Mouse (Mus musculus): ENCODE data around the gene Chrdl2. TPM values are rescaled to one million over a fixed set of nuclear protein-coding genes. Genes with fewer than 3 reads are reported as not detected.
"Not testable (repeated sequence)": the region's sequence is repeated elsewhere in the genome, so short reads cannot be mapped to it uniquely, and the experiment has no call there.

The Chrdl2 gene
- polyA plus RNA-seq, 1 experiment from 2014 or later = 3.6 TPM

DNA sequence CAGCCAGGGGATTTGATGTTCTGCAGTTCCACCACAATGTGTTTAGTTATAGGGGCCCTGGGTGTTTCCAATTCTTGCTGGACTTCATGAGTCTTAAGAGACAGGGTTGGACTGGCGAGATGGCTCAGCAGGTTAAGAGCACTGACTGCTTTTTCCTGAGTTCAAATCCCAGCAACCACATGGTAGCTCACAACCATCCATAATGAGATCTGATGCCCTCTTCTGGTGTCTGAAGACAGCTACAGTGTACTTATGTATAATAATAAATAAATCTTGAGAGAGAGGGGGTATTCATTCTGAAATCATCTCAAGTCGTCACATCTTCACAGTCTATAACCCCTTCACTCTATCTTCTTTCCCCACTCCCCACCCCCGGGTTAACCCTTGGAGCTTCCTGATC lies 33.1 kb upstream of the Chrdl2 start:
- not testable (repeated sequence) for H3K4me3 ChIP-seq (replicated peaks); H3K36me3 ChIP-seq; H3K9me3 ChIP-seq; H3K27ac ChIP-seq; H3K4me2 ChIP-seq; H3K9ac ChIP-seq (replicated peaks); ATAC-seq (ENCODE audit: insufficient number of reproducible peaks, insufficient read depth, low FRiP score, low TSS enrichment, low read depth); H3K27me3 ChIP-seq
- WGBS = 83% methylated on average over 3 of the region's 3 CpGs
- peaks cover 51% of the 10 kb centered on the region for H3K4me1 ChIP-seq (replicated peaks)

- WGBS = 84% methylated on average over 10 of the region's 10 CpGs
- no peak overlapping the region for H3K4me2 ChIP-seq
Measured at GRCm38 (mm10) chr7:99974208-99974970, 31.6 kb upstream of the Chrdl2 start.

GRCm38 (mm10) chr7:99975819-99976575 lies 30.0 kb upstream of the Chrdl2 start:
- Histone ChIP-seq H3K4me2 (no peak overlapping the region), H3K9me3 (0 out of 2 replicates have a peak, but pooled peaks cover 3% of the 10 kb centered on the region), H3K9ac (replicated peaks) (no peak overlapping the region), H3K4me1 (replicated peaks) (peaks cover 45% of the 10 kb centered on the region), H3K27ac (no peak overlapping the region), H3K36me3 (no peaks in the 10 kb centered on the region), H3K27me3 (no peaks in the 10 kb centered on the region), H3K4me3 (replicated peaks) (no peak overlapping the region)
- 91% methylated on average over 5 of the region's 5 CpGs for WGBS
- ATAC-seq (ENCODE audit: insufficient number of reproducible peaks, insufficient read depth, low FRiP score, low TSS enrichment, low read depth) = no peak

More at GRCm38 (mm10) chr7:99974208-99974970, 31.6 kb upstream of the Chrdl2 start:
- Histone ChIP-seq H3K4me3 (replicated peaks) (no peak overlapping the region), H3K36me3 (no peaks in the 10 kb centered on the region), H3K27ac (no peak overlapping the region), H3K9me3 (0 out of 2 replicates have a peak, but pooled peaks cover 3% of the 10 kb centered on the region), H3K4me1 (replicated peaks) (peaks cover 55% of the 10 kb centered on the region), H3K9ac (replicated peaks) (no peak overlapping the region), H3K27me3 (no peaks in the 10 kb centered on the region)
- no peak for ATAC-seq (ENCODE audit: insufficient number of reproducible peaks, insufficient read depth, low FRiP score, low TSS enrichment, low read depth)

GRCm38 (mm10) chr7:99978041-99978440 lies 27.9 kb upstream of the Chrdl2 start:
- Histone ChIP-seq H3K4me2 (no peak overlapping the region; the same call in 1 of the 2 replicates), H3K4me1 (replicated peaks) (peaks cover 34% of the 10 kb centered on the region), H3K36me3 (no peaks in the 10 kb centered on the region), H3K4me3 (replicated peaks) (no peak overlapping the region), H3K27me3 (no peaks in the 10 kb centered on the region), H3K27ac (no peak overlapping the region), H3K9ac (replicated peaks) (no peak overlapping the region), H3K9me3 (0 out of 2 replicates have a peak, but pooled peaks cover 9% of the 10 kb centered on the region)
- ATAC-seq (ENCODE audit: insufficient number of reproducible peaks, insufficient read depth, low FRiP score, low TSS enrichment, low read depth) = no peak
- WGBS = 91% methylated on average over 2 of the region's 2 CpGs

DNA sequence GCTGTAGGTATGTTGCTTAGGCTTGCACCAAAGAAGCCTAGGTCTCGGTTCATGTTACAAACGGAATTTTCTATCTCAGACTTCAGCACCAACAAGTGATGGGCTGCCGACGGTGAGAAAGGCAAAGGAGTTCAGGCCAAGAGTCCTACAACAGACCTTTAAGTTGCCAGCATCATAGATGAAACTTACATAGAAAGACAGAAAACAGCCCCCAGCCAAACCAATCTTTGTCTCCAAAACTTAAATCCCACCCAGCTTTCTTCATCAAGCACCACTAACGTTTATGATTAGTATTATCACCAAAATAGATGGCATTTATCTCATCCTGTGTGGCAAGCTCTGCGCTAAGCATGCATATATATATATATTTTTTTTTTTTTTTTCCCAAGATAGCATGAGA lies 26.9 kb upstream of the Chrdl2 start:
- no peak for ATAC-seq (ENCODE audit: insufficient number of reproducible peaks, insufficient read depth, low FRiP score, low TSS enrichment, low read depth)
- peak overlapping the region; percentile 93 for H3K4me3 ChIP-seq (replicated peaks)
- H3K4me2 ChIP-seq = peak overlapping the region; percentile 68
- peaks cover 28% of the 10 kb centered on the region for H3K4me1 ChIP-seq (replicated peaks)
- H3K9me3 ChIP-seq = 0 out of 2 replicates have a peak, but pooled peaks cover 9% of the 10 kb centered on the region
- H3K27me3 ChIP-seq = no peaks in the 10 kb centered on the region
- peak overlapping the region; percentile 99 for H3K9ac ChIP-seq (replicated peaks)
- H3K36me3 ChIP-seq = no peaks in the 10 kb centered on the region
- peak overlapping the region; percentile 96; the same call in 1 of the 2 replicates for H3K27ac ChIP-seq
- 10% methylated on average over 6 of the region's 6 CpGs for WGBS

DNA sequence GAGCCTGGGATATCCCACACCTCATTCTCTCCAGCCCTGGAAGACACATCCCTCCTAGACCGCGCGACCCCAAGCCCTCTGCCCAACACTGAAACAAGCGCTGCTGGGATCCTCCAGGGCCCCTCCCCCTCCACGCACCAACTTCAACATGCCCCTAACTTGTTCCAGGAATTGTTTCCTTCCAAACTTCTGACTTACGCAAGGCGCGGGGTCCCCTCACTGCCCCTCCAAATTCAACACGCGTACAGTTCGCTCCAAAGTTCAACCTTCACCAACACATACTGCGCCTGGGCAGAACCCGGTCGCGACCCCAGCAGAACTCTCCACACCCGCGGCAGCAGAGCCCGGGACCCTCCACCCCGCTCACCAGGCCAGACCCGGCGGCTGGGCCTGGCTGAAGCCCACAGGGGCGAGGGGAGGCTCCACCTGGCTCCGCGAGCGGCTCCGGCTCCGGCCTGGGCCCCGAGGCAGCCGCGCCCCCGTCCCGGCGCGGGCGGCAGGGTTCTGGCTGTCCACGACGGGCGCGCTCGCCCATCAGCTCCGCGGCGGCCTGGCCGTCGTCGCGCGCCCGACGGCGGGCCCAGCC lies 26.3 kb upstream of the Chrdl2 start:
- H3K4me3 ChIP-seq (replicated peaks) = peak overlapping the region; percentile 93
- peak overlapping the region; percentile 96 for H3K27ac ChIP-seq
- no peaks in the 10 kb centered on the region for H3K27me3 ChIP-seq
- ATAC-seq (ENCODE audit: insufficient number of reproducible peaks, insufficient read depth, low FRiP score, low TSS enrichment, low read depth) = peak; percentile 71
- H3K36me3 ChIP-seq = no peaks in the 10 kb centered on the region
- under 1% methylated on average over 47 of the region's 51 CpGs for WGBS
- H3K4me1 ChIP-seq (replicated peaks) = peaks cover 24% of the 10 kb centered on the region
- H3K9me3 ChIP-seq = 0 out of 2 replicates have a peak, but pooled peaks cover 9% of the 10 kb centered on the region
- H3K9ac ChIP-seq (replicated peaks) = peak overlapping the region; percentile 99
- peak overlapping the region; percentile 68 for H3K4me2 ChIP-seq

GRCm38 (mm10) chr7:99980132-99980591 lies 25.8 kb upstream of the Chrdl2 start, which contains the start of gene Rnf169:
Gene Rnf169 (minus strand): TSS chr7:99980448.
- Histone ChIP-seq H3K27me3 (no peaks in the 10 kb centered on the region), H3K4me3 (replicated peaks) (peak within 1 kb of the TSS; percentile 93), H3K9ac (replicated peaks) (peak within 1 kb of the TSS; percentile 99), H3K4me1 (replicated peaks) (peaks cover 23% of the 10 kb centered on the region), H3K9me3 (0 out of 2 replicates have a peak, but pooled peaks cover 9% of the 10 kb centered on the region), H3K4me2 (peak within 1 kb of the TSS; percentile 68), H3K36me3 (no peaks in the 10 kb centered on the region), H3K27ac (peak within 1 kb of the TSS; percentile 96)
- peak; percentile 87 for ATAC-seq (ENCODE audit: insufficient number of reproducible peaks, insufficient read depth, low FRiP score, low TSS enrichment, low read depth)
- WGBS = under 1% methylated on average over 55 of the region's 55 CpGs

GRCm38 (mm10) chr7:99981311-99981710 lies 24.7 kb upstream of the Chrdl2 start:
- no peak overlapping the region for H3K4me3 ChIP-seq (replicated peaks)
- 2% methylated on average over 2 of the region's 2 CpGs for WGBS
- peaks cover 20% of the 10 kb centered on the region for H3K4me1 ChIP-seq (replicated peaks)
- H3K27me3 ChIP-seq = no peaks in the 10 kb centered on the region
- H3K4me2 ChIP-seq = 0 out of 2 replicates have a peak overlapping the region, but pooled peaks have one; percentile 68
- H3K36me3 ChIP-seq = no peaks in the 10 kb centered on the region
- H3K9ac ChIP-seq (replicated peaks) = no peak overlapping the region
- peak overlapping the region; percentile 59 for H3K27ac ChIP-seq
- no peak for ATAC-seq (ENCODE audit: insufficient number of reproducible peaks, insufficient read depth, low FRiP score, low TSS enrichment, low read depth)
- H3K9me3 ChIP-seq = 0 out of 2 replicates have a peak, but pooled peaks cover 9% of the 10 kb centered on the region

- Histone ChIP-seq H3K9ac (replicated peaks) (no peak overlapping the region), H3K27ac (no peak overlapping the region), H3K9me3 (0 out of 2 replicates have a peak, but pooled peaks cover 5% of the 10 kb centered on the region), H3K4me2 (no peak overlapping the region), H3K36me3 (no peaks in the 10 kb centered on the region), H3K4me1 (replicated peaks) (peaks cover 20% of the 10 kb centered on the region), H3K27me3 (peaks cover 3% of the 10 kb centered on the region; the same call in 1 of the 2 replicates), H3K4me3 (replicated peaks) (no peak overlapping the region)
- ATAC-seq (ENCODE audit: insufficient number of reproducible peaks, insufficient read depth, low FRiP score, low TSS enrichment, low read depth) = no peak
- 83% methylated on average over 13 of the region's 13 CpGs for WGBS
Measured at GRCm38 (mm10) chr7:99982256-99983242, 23.4 kb upstream of the Chrdl2 start.

DNA sequence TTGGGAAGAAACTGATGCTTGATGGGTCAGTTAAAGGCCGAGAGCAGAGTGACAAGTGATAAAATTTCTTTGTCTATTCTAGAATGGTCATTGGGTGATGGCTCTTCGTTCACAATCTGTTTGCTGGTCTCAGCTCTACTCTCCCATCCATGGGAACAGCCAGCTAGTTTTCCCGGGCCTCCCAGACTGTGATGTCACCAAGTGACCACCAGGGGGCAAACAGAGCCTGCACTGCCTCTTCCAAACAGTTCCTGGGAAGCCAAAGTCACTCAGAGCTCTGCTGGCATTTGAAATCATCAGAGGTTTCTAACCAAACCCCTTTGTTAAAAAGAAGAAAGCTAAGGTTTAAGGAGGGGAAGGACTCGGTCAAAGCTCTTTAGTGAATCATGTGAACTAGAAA lies 17.2 kb upstream of the Chrdl2 start:
- no peak overlapping the region for H3K27ac ChIP-seq
- H3K36me3 ChIP-seq = no peaks in the 10 kb centered on the region
- no peak overlapping the region for H3K4me3 ChIP-seq (replicated peaks)
- H3K4me2 ChIP-seq = no peak overlapping the region
- 0 out of 2 replicates have a peak, but pooled peaks have one; percentile 6 for ATAC-seq (ENCODE audit: insufficient number of reproducible peaks, insufficient read depth, low FRiP score, low TSS enrichment, low read depth)
- H3K9ac ChIP-seq (replicated peaks) = no peak overlapping the region
- 6% methylated on average over 4 of the region's 4 CpGs for WGBS
- H3K4me1 ChIP-seq (replicated peaks) = no peaks in the 10 kb centered on the region; the same call in 1 of the 2 replicates
- H3K27me3 ChIP-seq = peaks cover 8% of the 10 kb centered on the region; the same call in 1 of the 2 replicates
- H3K9me3 ChIP-seq = no peaks in the 10 kb centered on the region
